Mouse (Mus musculus): Measurements from ENCODE around the gene Fam166b. TPM values are rescaled to one million over a fixed set of nuclear protein-coding genes. Genes with fewer than 3 reads are reported as not detected.
A peak's percentile ranks its signal among the peaks of the same experiment; 100 is the strongest.

Fam166b gene
- polyA plus RNA-seq, 1 experiment, result 15.8 TPM

- no peak for TF ChIP-seq CTCF (IDR thresholded peaks at IDR 0.05; ENCODE audit: insufficient read depth, low read length)
- TF ChIP-seq POLR2A (IDR thresholded peaks at IDR 0.05; ENCODE audit: borderline replicate concordance, extremely low read depth, low read depth, low read length), result no peak
- Histone ChIP-seq H3K4me3 (replicated peaks; ENCODE audit: extremely low read depth, low read depth, low read length) (no peak overlapping the region), H3K4me1 (ENCODE audit: control insufficient read depth, insufficient read depth, low read length) (peaks cover 31% of the 10 kb centered on the region)
- WGBS, result 56% methylated on average over 2 of the region's 2 CpGs
- no peak for DNase-seq
Measured at GRCm38 (mm10) chr4:43389390-43389789, 39.5 kb downstream of the Fam166b start.

GRCm38 (mm10) chr4:43386932-43387331 is 42.0 kb downstream of the Fam166b start:
- DNase-seq, result no peak
- TF ChIP-seq CTCF (IDR thresholded peaks at IDR 0.05; ENCODE audit: insufficient read depth, low read length), result no peak
- TF ChIP-seq POLR2A (IDR thresholded peaks at IDR 0.05; ENCODE audit: borderline replicate concordance, extremely low read depth, low read depth, low read length), result no peak
- peaks cover 25% of the 10 kb centered on the region for H3K4me1 ChIP-seq (ENCODE audit: control insufficient read depth, insufficient read depth, low read length)
- H3K4me3 ChIP-seq (replicated peaks; ENCODE audit: extremely low read depth, low read depth, low read length), result no peak overlapping the region

GRCm38 (mm10) chr4:43384541-43384940 is 44.4 kb downstream of the Fam166b start:
- WGBS, result 72% methylated on average over 3 of the region's 3 CpGs
- Histone ChIP-seq H3K4me3 (replicated peaks; ENCODE audit: extremely low read depth, low read depth, low read length) (no peak overlapping the region), H3K4me1 (ENCODE audit: control insufficient read depth, insufficient read depth, low read length) (peaks cover 19% of the 10 kb centered on the region)
- no peak for TF ChIP-seq CTCF (IDR thresholded peaks at IDR 0.05; ENCODE audit: insufficient read depth, low read length)
- no peak for TF ChIP-seq POLR2A (IDR thresholded peaks at IDR 0.05; ENCODE audit: borderline replicate concordance, extremely low read depth, low read depth, low read length)
- DNase-seq, result no peak

- 60% methylated on average over 5 of the region's 5 CpGs for WGBS
- no peak overlapping the region for H3K4me3 ChIP-seq (replicated peaks; ENCODE audit: extremely low read depth, low read depth, low read length)
- no peak for DNase-seq
Measured at GRCm38 (mm10) chr4:43384083-43384460, 44.9 kb downstream of the Fam166b start.

GRCm38 (mm10) chr4:43383246-43384082 is 45.5 kb downstream of the Fam166b start:
- TF ChIP-seq CTCF (IDR thresholded peaks at IDR 0.05; ENCODE audit: insufficient read depth, low read length) (no peak), POLR2A (IDR thresholded peaks at IDR 0.05; ENCODE audit: borderline replicate concordance, extremely low read depth, low read depth, low read length) (no peak)
- 21% methylated on average over 11 of the region's 11 CpGs for WGBS
- Histone ChIP-seq H3K4me3 (replicated peaks; ENCODE audit: extremely low read depth, low read depth, low read length) (peak overlapping the region; percentile 77), H3K4me1 (ENCODE audit: control insufficient read depth, insufficient read depth, low read length) (peaks cover 18% of the 10 kb centered on the region)
- DNase-seq, result no peak

More at GRCm38 (mm10) chr4:43384083-43384460, 44.9 kb downstream of the Fam166b start:
- H3K4me1 ChIP-seq (ENCODE audit: control insufficient read depth, insufficient read depth, low read length), result peaks cover 18% of the 10 kb centered on the region
- TF ChIP-seq CTCF (IDR thresholded peaks at IDR 0.05; ENCODE audit: insufficient read depth, low read length), result no peak
- peak; percentile 43; the same call in 1 of the 2 replicates for TF ChIP-seq POLR2A (IDR thresholded peaks at IDR 0.05; ENCODE audit: borderline replicate concordance, extremely low read depth, low read depth, low read length)

- peaks cover 17% of the 10 kb centered on the region for H3K4me1 ChIP-seq (ENCODE audit: control insufficient read depth, insufficient read depth, low read length)
- no peak for DNase-seq
- TF ChIP-seq CTCF (IDR thresholded peaks at IDR 0.05; ENCODE audit: insufficient read depth, low read length) (no peak), POLR2A (IDR thresholded peaks at IDR 0.05; ENCODE audit: borderline replicate concordance, extremely low read depth, low read depth, low read length) (no peak; the same call in 1 of the 2 replicates)
- 4% methylated on average over 31 of the region's 33 CpGs for WGBS
- peak overlapping the region; percentile 77 for H3K4me3 ChIP-seq (replicated peaks; ENCODE audit: extremely low read depth, low read depth, low read length)
Measured at GRCm38 (mm10) chr4:43382155-43383020, 46.5 kb downstream of the Fam166b start.

- Histone ChIP-seq H3K4me1 (ENCODE audit: control insufficient read depth, insufficient read depth, low read length) (peaks cover 12% of the 10 kb centered on the region), H3K4me3 (replicated peaks; ENCODE audit: extremely low read depth, low read depth, low read length) (peak within 1 kb of the TSS; percentile 77)
- TF ChIP-seq POLR2A (IDR thresholded peaks at IDR 0.05; ENCODE audit: borderline replicate concordance, extremely low read depth, low read depth, low read length), result peak; percentile 69
- no peak for TF ChIP-seq CTCF (IDR thresholded peaks at IDR 0.05; ENCODE audit: insufficient read depth, low read length)
- under 1% methylated on average over 63 of the region's 63 CpGs for WGBS
- DNase-seq, result peak; percentile 90
Measured at GRCm38 (mm10) chr4:43381408-43382154, 47.4 kb downstream of the Fam166b start, which contains the start of gene Rusc2. Gene Rusc2 (plus strand): TSS chr4:43381979.

GRCm38 (mm10) chr4:43380951-43381350 is 48.0 kb downstream of the Fam166b start:
- Histone ChIP-seq H3K4me3 (replicated peaks; ENCODE audit: extremely low read depth, low read depth, low read length) (peak overlapping the region; percentile 63), H3K4me1 (ENCODE audit: control insufficient read depth, insufficient read depth, low read length) (peaks cover 9% of the 10 kb centered on the region; the same call in 1 of the 2 replicates)
- TF ChIP-seq POLR2A (IDR thresholded peaks at IDR 0.05; ENCODE audit: borderline replicate concordance, extremely low read depth, low read depth, low read length) (no peak), CTCF (IDR thresholded peaks at IDR 0.05; ENCODE audit: insufficient read depth, low read length) (no peak)
- 35% methylated on average over 10 of the region's 10 CpGs for WGBS
- no peak for DNase-seq

- TF ChIP-seq CTCF (IDR thresholded peaks at IDR 0.05; ENCODE audit: insufficient read depth, low read length) (no peak), POLR2A (IDR thresholded peaks at IDR 0.05; ENCODE audit: borderline replicate concordance, extremely low read depth, low read depth, low read length) (no peak)
- no peak for DNase-seq
- Histone ChIP-seq H3K4me1 (ENCODE audit: control insufficient read depth, insufficient read depth, low read length) (peaks cover 9% of the 10 kb centered on the region; the same call in 1 of the 2 replicates), H3K4me3 (replicated peaks; ENCODE audit: extremely low read depth, low read depth, low read length) (no peak overlapping the region)
- 92% methylated on average over 6 of the region's 6 CpGs for WGBS
Measured at GRCm38 (mm10) chr4:43379601-43380000, 49.3 kb downstream of the Fam166b start.

Other genes starting within 250 kb of the Fam166b start
- gene Atp8b5, start 162.0 kb downstream of the Fam166b start, polyA plus RNA-seq (2012; rRNA removed), result 0.08 and 0.25 TPM in 2 replicates
- 91.1 and 92.8 TPM in 2 replicates for gene Rusc2, start 47.2 kb downstream of the Fam166b start, polyA plus RNA-seq (2012; rRNA removed)
- gene Tesk1, start 12.8 kb upstream of the Fam166b start, polyA plus RNA-seq (2012; rRNA removed), result 83.6 and 83.9 TPM in 2 replicates
- 3.4 and 6.2 TPM in 2 replicates for gene Cd72, start 25.5 kb upstream of the Fam166b start, polyA plus RNA-seq (2012; rRNA removed)
- gene Sit1, start 54.6 kb upstream of the Fam166b start, polyA plus RNA-seq (2012; rRNA removed), result 0.85 and 1.2 TPM in 2 replicates
- 191 and 235 TPM in 2 replicates for gene Ccdc107, start 63.8 kb upstream of the Fam166b start, polyA plus RNA-seq (2012; rRNA removed)
- gene Arhgef39, start 70.6 kb upstream of the Fam166b start, polyA plus RNA-seq (2012; rRNA removed), result 4.7 and 6.9 TPM in 2 replicates
- 1.8 and 1.9 TPM in 2 replicates for gene Car9, start 77.8 kb upstream of the Fam166b start, polyA plus RNA-seq (2012; rRNA removed)
- 32.3 and 129 TPM in 2 replicates for gene Tpm2, start 94.6 kb upstream of the Fam166b start, polyA plus RNA-seq (2012; rRNA removed)
- gene Creb3, start 133.2 kb upstream of the Fam166b start, polyA plus RNA-seq (2012; rRNA removed), result 86.4 and 95.1 TPM in 2 replicates
- gene Tln1, start 133.6 kb upstream of the Fam166b start, polyA plus RNA-seq (2012; rRNA removed), result 179 and 197 TPM in 2 replicates
- 39.0 and 47.3 TPM in 2 replicates for gene Rgp1, start 149.6 kb upstream of the Fam166b start, polyA plus RNA-seq (2012; rRNA removed)
- gene Gba2, start 149.7 kb upstream of the Fam166b start, polyA plus RNA-seq (2012; rRNA removed), result 19.4 and 26.0 TPM in 2 replicates
- gene Msmp, start 155.4 kb upstream of the Fam166b start, polyA plus RNA-seq (2012; rRNA removed), result 0.24 TPM in 1 of 2 replicates, not detected in the other
- gene Npr2, start 202.8 kb upstream of the Fam166b start, polyA plus RNA-seq (2012; rRNA removed), result 77.5 and 97.5 TPM in 2 replicates
- gene Spag8, start 224.5 kb upstream of the Fam166b start, polyA plus RNA-seq (2012; rRNA removed), result 12.1 and 14.7 TPM in 2 replicates
- 61.6 and 71.6 TPM in 2 replicates for gene Hint2, start 227.3 kb upstream of the Fam166b start, polyA plus RNA-seq (2012; rRNA removed)
- gene Tmem8b, start 239.8 kb upstream of the Fam166b start, polyA plus RNA-seq (2012; rRNA removed), result 13.1 and 17.3 TPM in 2 replicates
- 0.04 and 0.15 TPM in 2 replicates for gene Fam221b, start 240.0 kb upstream of the Fam166b start, polyA plus RNA-seq (2012; rRNA removed)

Measured in lung, adult 2 months (tissue).